Mouse (Mus musculus) gastrocnemius, postnatal 10 days (tissue): Measurements from ENCODE around the gene Dlec1. TPM values are rescaled to one million over a fixed set of nuclear protein-coding genes. Genes with fewer than 3 reads are reported as not detected.

Source experiments
- total RNA-seq, 2 experiments: library from RNA; stranded (reverse); gene quantifications; 2 replicates each; pipeline ENCODE4 v1.2.3; 2021

The Dlec1 gene
- total RNA-seq, 2 experiments from 2014 or later, result 0.16 to 0.43 TPM

Other genes with a start within 250 kb of the Dlec1 start
- gene Ctdspl, start 176.0 kb upstream of the Dlec1 start, total RNA-seq, result 10 to 100 TPM; 14.5 to 14.6 TPM
- under 1 TPM; 0.52 to 0.81 TPM for gene Vill, start 49.7 kb upstream of the Dlec1 start, total RNA-seq
- 10 to 100 TPM; 12.5 to 17.1 TPM for gene Plcd1, start 9.0 kb upstream of the Dlec1 start, total RNA-seq
- 1 to 10 TPM; 1.1 to 1.9 TPM for gene Acaa1b, start 54.6 kb downstream of the Dlec1 start, total RNA-seq
- not detected for gene Gm47289, start 56.7 kb downstream of the Dlec1 start, total RNA-seq
- gene Slc22a13, start 106.6 kb downstream of the Dlec1 start, total RNA-seq, result not detected
- 10 to 100 TPM; 32.9 to 33.7 TPM for gene Oxsr1, start 219.9 kb downstream of the Dlec1 start, total RNA-seq
- 10 to 100 TPM; 42.0 to 44.0 TPM for gene Acaa1a, start 237.2 kb downstream of the Dlec1 start, total RNA-seq
- gene Myd88, start 238.9 kb downstream of the Dlec1 start, total RNA-seq, result 10 to 100 TPM in 1 of 2 experiments, 1 to 10 TPM in 1; 8.7 to 10.5 TPM